Mouse (Mus musculus): Measurements from ENCODE around the gene Sds. TPM values are rescaled to one million over a fixed set of nuclear protein-coding genes. Genes with fewer than 3 reads are reported as not detected.

The Sds gene
- not detected for polyA plus RNA-seq (2014; fragmentation: Illumina TruSeq; extraction: RNeasy Lipid Tissue Mini Kit (QIAGEN cat#74804))

GRCm38 (mm10) chr5:120476296-120476695 lies at the start of gene Sds:
TSS of gene Sds (plus strand) at chr5:120476526.

GRCm38 (mm10) chr5:120431649-120432485 lies 44.5 kb upstream of the Sds start, which contains the start of gene Lhx5:
TSS of gene Lhx5 (plus strand) at chr5:120431699.

GRCm38 (mm10) chr5:120472770-120473169 lies 3.6 kb upstream of the Sds start, which contains the start of gene Sdsl:
TSS of gene Sdsl (minus strand) at chr5:120472810.

GRCm38 (mm10) chr5:120503144-120503795 lies 26.9 kb downstream of the Sds start, which contains the start of gene Plbd2:
TSS of gene Plbd2 (minus strand) at chr5:120503625.

GRCm38 (mm10) chr5:120510982-120511642 lies 34.8 kb downstream of the Sds start, which contains the start of gene Slc8b1:
TSS of gene Slc8b1 (plus strand) at chr5:120511168.

Other genes starting within 250 kb of the Sds start
- gene Lhx5, start 44.8 kb upstream of the Sds start, polyA plus RNA-seq (2014; fragmentation: Illumina TruSeq; extraction: RNeasy Lipid Tissue Mini Kit (QIAGEN cat#74804)), result not detected
- not detected for gene Sdsl, start 3.7 kb upstream of the Sds start, polyA plus RNA-seq (2014; fragmentation: Illumina TruSeq; extraction: RNeasy Lipid Tissue Mini Kit (QIAGEN cat#74804))
- gene Plbd2, start 27.1 kb downstream of the Sds start, polyA plus RNA-seq (2014; fragmentation: Illumina TruSeq; extraction: RNeasy Lipid Tissue Mini Kit (QIAGEN cat#74804)), result 0.66 TPM
- gene Slc8b1, start 34.6 kb downstream of the Sds start, polyA plus RNA-seq (2014; fragmentation: Illumina TruSeq; extraction: RNeasy Lipid Tissue Mini Kit (QIAGEN cat#74804)), result 0.43 TPM
- 3.1 TPM for gene Tpcn1, start 112.1 kb downstream of the Sds start, polyA plus RNA-seq (2014; fragmentation: Illumina TruSeq; extraction: RNeasy Lipid Tissue Mini Kit (QIAGEN cat#74804))
- gene Iqcd, start 112.5 kb downstream of the Sds start, polyA plus RNA-seq (2014; fragmentation: Illumina TruSeq; extraction: RNeasy Lipid Tissue Mini Kit (QIAGEN cat#74804)), result not detected
- not detected for gene Rita1, start 136.1 kb downstream of the Sds start, polyA plus RNA-seq (2014; fragmentation: Illumina TruSeq; extraction: RNeasy Lipid Tissue Mini Kit (QIAGEN cat#74804))
- 0.60 TPM for gene Ddx54, start 136.2 kb downstream of the Sds start, polyA plus RNA-seq (2014; fragmentation: Illumina TruSeq; extraction: RNeasy Lipid Tissue Mini Kit (QIAGEN cat#74804))
- not detected for gene Cfap73, start 157.7 kb downstream of the Sds start, polyA plus RNA-seq (2014; fragmentation: Illumina TruSeq; extraction: RNeasy Lipid Tissue Mini Kit (QIAGEN cat#74804))
- gene Rasal1, start 172.3 kb downstream of the Sds start, polyA plus RNA-seq (2014; fragmentation: Illumina TruSeq; extraction: RNeasy Lipid Tissue Mini Kit (QIAGEN cat#74804)), result not detected
- gene Dtx1, start 235.4 kb downstream of the Sds start, polyA plus RNA-seq (2014; fragmentation: Illumina TruSeq; extraction: RNeasy Lipid Tissue Mini Kit (QIAGEN cat#74804)), result 0.34 TPM

Measured in ovary, adult 10 weeks (tissue).